In the genomic region with DNA sequence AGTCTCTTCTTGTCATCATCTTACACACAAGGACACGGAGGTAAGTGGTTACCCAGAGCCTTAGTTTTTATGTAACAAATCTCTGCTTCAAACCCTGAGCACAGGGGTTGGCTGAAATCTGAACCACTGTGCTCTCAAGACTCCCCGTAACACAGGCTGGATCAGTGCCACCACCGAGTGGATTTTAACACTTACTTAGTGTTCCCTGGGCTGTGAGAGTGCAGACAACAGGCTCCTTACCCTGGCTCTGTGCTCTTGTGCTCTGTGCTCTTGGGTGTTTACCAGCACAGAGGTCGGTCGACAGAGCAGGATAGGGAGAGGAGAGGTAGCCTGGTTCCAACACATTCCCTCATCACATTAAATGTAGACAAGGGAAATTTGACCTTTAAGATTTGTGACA, we compare ENCODE assay signal across 14 mouse cellular contexts.
DNase-seq lines count a peak whose midpoint lies in the region; ATAC-seq and TF ChIP-seq lines count a peak whose summit lies in the region.
"Had no signal": no experiment of that assay in that cellular context is flagged by ENCODE, and none has a peak within 500 bp of the region (broad histone marks: within the 10 kb centered on the region; RNA-seq: fewer than 3 reads in every experiment).

No protein-coding gene starts in this region.

- WGBS in kidney, adult 2 months = 33% methylated on average over 5 of the region's 5 CpGs
- WGBS in limb, embryonic 15.5 days = 22% methylated on average over 5 of the region's 5 CpGs
- 25% methylated on average over 5 of the region's 5 CpGs for WGBS in kidney, embryonic 16.5 days

- H3K9me3 ChIP-seq in limb, embryonic 15.5 days = no peaks in the 10 kb centered on the region
- no peaks in the 10 kb centered on the region for H3K9me3 ChIP-seq in kidney, embryonic 16.5 days (ENCODE audit: low read length)
- H3K9me3 ChIP-seq: neural tube, embryonic 13.5 days had no signal

- no peak overlapping the region for H3K4me3 ChIP-seq in kidney, adult 2 months (ENCODE audit: insufficient read depth, low read depth, low read length)
- no peak overlapping the region for H3K4me3 ChIP-seq in limb, embryonic 15.5 days
- no peak overlapping the region for H3K4me3 ChIP-seq in kidney, embryonic 16.5 days (ENCODE audit: low read length)
- H3K4me3 ChIP-seq: neural tube, embryonic 13.5 days had no signal

- ATAC-seq in limb, embryonic 15.5 days (ENCODE audit: insufficient number of reproducible peaks, low FRiP score, low TSS enrichment, low read depth) = peak; percentile 78
- no peak for ATAC-seq in kidney, embryonic 16.5 days (ENCODE audit: low FRiP score, low TSS enrichment)
- ATAC-seq: inflammation-experienced regulatory T-cells, adult 6 months; midbrain, embryonic 16.5 days had no signal

- H3K4me2 ChIP-seq in limb, embryonic 15.5 days = no peak overlapping the region
- no peak overlapping the region for H3K4me2 ChIP-seq in kidney, embryonic 16.5 days (replicated peaks; ENCODE audit: low read depth, low read length)
- H3K4me2 ChIP-seq: neural tube, embryonic 13.5 days had no signal

- DNase-seq in kidney, adult 2 months = peak; percentile 11
- DNase-seq in kidney, postnatal 4 days = no peak
- DNase-seq in gastrocnemius, postnatal 14 days = peak; percentile 22
- peak; percentile 31 for DNase-seq in skeletal muscle tissue, adult 2 months (ENCODE audit: low read depth, low spot score)
- no peak for DNase-seq in layer of hippocampus, adult 9-11 months
- no peak for DNase-seq in spleen, postnatal 14 days (ENCODE audit: low spot score in 2 of 2)
- DNase-seq: retina, postnatal 1 day; spleen, adult 18-20 months had no signal

- H3K4me1 ChIP-seq in kidney, adult 2 months (ENCODE audit: control insufficient read depth, insufficient read depth, low read length) = no peaks in the 10 kb centered on the region
- H3K4me1 ChIP-seq in limb, embryonic 15.5 days = peaks cover 31% of the 10 kb centered on the region
- peaks cover 17% of the 10 kb centered on the region; the same call in 1 of the 2 replicates for H3K4me1 ChIP-seq in kidney, embryonic 16.5 days (ENCODE audit: insufficient read depth, low read length)

- H3K27me3 ChIP-seq in kidney, adult 2 months (replicated peaks; ENCODE audit: control insufficient read depth, insufficient read depth, low read length) = no peaks in the 10 kb centered on the region
- H3K27me3 ChIP-seq in limb, embryonic 15.5 days = no peaks in the 10 kb centered on the region
- H3K27me3 ChIP-seq in kidney, embryonic 16.5 days (ENCODE audit: insufficient read depth, low read length) = no peaks in the 10 kb centered on the region
- H3K27me3 ChIP-seq: neural tube, embryonic 13.5 days had no signal

- intact Hi-C loops in gastrocnemius, postnatal 14 days (cut with DNase I; ENCODE audit: low total_unique reads) = no loop called here

- TF ChIP-seq POLR2A in kidney, adult 2 months (IDR thresholded peaks at IDR 0.05; ENCODE audit: low read depth, low read length) = no peak

- no peak for TF ChIP-seq CTCF in kidney, adult 2 months (conservative IDR thresholded peaks at IDR 0.05; ENCODE audit: insufficient read depth, insufficient read length, low read depth, low read length)

- H3K36me3 ChIP-seq in kidney, adult 2 months (ENCODE audit: control insufficient read depth, insufficient read depth, low read length) = no peaks in the 10 kb centered on the region
- no peaks in the 10 kb centered on the region for H3K36me3 ChIP-seq in limb, embryonic 15.5 days
- no peaks in the 10 kb centered on the region for H3K36me3 ChIP-seq in kidney, embryonic 16.5 days (ENCODE audit: insufficient read depth, low read length)
- H3K36me3 ChIP-seq: neural tube, embryonic 13.5 days had no signal

- no peak overlapping the region for H3K27ac ChIP-seq in kidney, adult 2 months (ENCODE audit: insufficient read depth, low read depth, low read length)
- H3K27ac ChIP-seq in limb, embryonic 15.5 days = 0 out of 2 replicates have a peak overlapping the region, but pooled peaks have one; percentile 2
- H3K27ac ChIP-seq in kidney, embryonic 16.5 days (ENCODE audit: low read length) = no peak overlapping the region
- H3K27ac ChIP-seq: macrophage; neural tube, embryonic 13.5 days had no signal

- no peak overlapping the region for H3K9ac ChIP-seq in limb, embryonic 15.5 days
- no peak overlapping the region for H3K9ac ChIP-seq in kidney, embryonic 16.5 days (replicated peaks; ENCODE audit: low read length)
- H3K9ac ChIP-seq: neural tube, embryonic 13.5 days had no signal

Comparison
In these comparisons a context has a peak if more than half of its experiments do, and no peak if none do; other contexts are left out.
1. DNase-seq: peak in kidney, adult 2 months (single experiment), gastrocnemius, postnatal 14 days (single experiment) and skeletal muscle tissue, adult 2 months (single experiment); none in kidney, postnatal 4 days (0 of 2), layer of hippocampus, adult 9-11 months (single experiment) and spleen, postnatal 14 days (0 of 2).